Mouse (Mus musculus): ENCODE results near the gene Vsig10. TPM values are rescaled to one million over a fixed set of nuclear protein-coding genes. Genes with fewer than 3 reads are reported as not detected.

The Vsig10 gene
- polyA plus RNA-seq, 1 experiment from 2014 or later = 19.7 TPM

DNA sequence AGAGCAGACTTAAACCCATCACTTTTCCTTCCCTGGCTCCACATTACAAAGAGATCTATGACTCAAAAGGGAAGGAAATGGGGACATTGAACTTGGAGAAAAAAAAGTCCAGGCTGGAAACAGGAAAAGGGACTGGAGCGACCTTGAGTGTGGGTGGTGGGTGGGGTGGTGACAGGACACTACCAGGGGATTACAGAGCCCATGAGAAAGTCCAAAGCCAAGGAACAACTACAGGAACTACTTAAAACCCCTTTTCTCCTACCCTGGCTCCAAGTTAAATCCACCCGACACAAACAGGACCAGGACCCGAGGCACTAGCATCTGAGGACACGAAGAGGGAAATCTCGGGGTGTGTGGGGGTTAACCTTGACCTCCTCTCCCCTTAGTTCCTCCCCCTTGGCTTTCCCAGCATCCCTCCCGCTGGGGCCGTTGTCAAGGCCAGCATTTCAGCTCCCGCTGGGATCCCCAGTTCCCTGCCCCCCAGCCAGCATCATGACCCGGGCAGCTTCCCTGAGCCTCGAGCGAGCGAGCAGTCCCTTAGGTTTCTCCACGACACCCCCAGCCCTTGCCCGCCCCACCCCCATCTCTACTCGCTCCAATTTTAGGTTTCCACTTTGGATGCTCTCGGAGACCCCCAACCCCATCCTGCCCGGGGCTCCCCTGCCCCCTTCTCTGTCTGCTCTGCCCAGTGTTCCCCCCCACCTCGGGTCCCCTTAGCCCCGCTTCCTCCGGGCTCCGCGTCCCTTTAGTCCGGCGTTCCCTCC, 37.7 kb downstream of the Vsig10 start:
- peak; percentile 43; the same call in 1 of the 2 replicates for TF ChIP-seq EP300 (IDR thresholded peaks at IDR 0.05)
- TF ChIP-seq CTCF (IDR thresholded peaks at IDR 0.05) = no peak
- ATAC-seq (peak; percentile 39), DNase-seq (ENCODE audit: low spot score) (peak; percentile 77)
- peak overlapping the region; percentile 93 for H3K4me3 ChIP-seq (ENCODE audit: low read depth, low read length)
- H3K9ac ChIP-seq (replicated peaks; ENCODE audit: low read depth) = peak overlapping the region; percentile 94
- peaks cover 22% of the 10 kb centered on the region for H3K4me1 ChIP-seq (ENCODE audit: insufficient read depth, low read depth, low read length)
- no peaks in the 10 kb centered on the region for H3K27me3 ChIP-seq (replicated peaks; ENCODE audit: insufficient read depth, low read length)
- 4% methylated on average over 20 of the region's 24 CpGs for WGBS
- no peaks in the 10 kb centered on the region for H3K36me3 ChIP-seq (ENCODE audit: insufficient read depth, low read length)
- peak overlapping the region; percentile 92 for H3K4me2 ChIP-seq (replicated peaks; ENCODE audit: low read depth, low read length)
- no peaks in the 10 kb centered on the region for H3K9me3 ChIP-seq (ENCODE audit: low read length)
- H3K27ac ChIP-seq (ENCODE audit: low read length) = peak overlapping the region; percentile 97

DNA sequence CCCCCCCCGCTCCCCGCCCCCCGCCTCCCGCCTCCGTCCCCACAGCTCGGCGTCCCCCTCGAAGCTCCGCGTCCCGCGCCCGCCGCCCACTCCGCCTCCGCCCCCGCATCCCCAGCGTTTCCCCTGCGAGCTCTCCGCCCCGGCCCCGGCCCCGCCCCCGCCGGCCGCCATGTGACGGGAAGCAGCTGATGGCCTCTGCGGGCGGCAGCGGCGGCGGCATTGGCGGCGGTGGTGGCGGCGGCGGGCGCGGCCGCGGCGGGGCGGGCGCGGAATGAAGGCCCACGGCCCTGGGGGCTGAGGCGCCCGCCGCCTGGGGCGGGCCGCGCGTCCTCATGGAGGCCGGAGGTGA, 38.2 kb downstream of the Vsig10 start, which contains the start of gene Wsb2:
Wsb2 (plus strand) TSS at position 176 of the 349 bp plus-strand sequence.
- H3K4me3 ChIP-seq (ENCODE audit: low read depth, low read length) = peak within 1 kb of the TSS; percentile 93
- TF ChIP-seq CTCF (IDR thresholded peaks at IDR 0.05) = no peak
- TF ChIP-seq EP300 (IDR thresholded peaks at IDR 0.05) = no peak
- H3K36me3 ChIP-seq (ENCODE audit: insufficient read depth, low read length) = no peaks in the 10 kb centered on the region
- H3K9ac ChIP-seq (replicated peaks; ENCODE audit: low read depth) = peak within 1 kb of the TSS; percentile 94
- peaks cover 22% of the 10 kb centered on the region for H3K4me1 ChIP-seq (ENCODE audit: insufficient read depth, low read depth, low read length)
- DNase-seq (ENCODE audit: low spot score) = peak; percentile 88
- no peaks in the 10 kb centered on the region for H3K27me3 ChIP-seq (replicated peaks; ENCODE audit: insufficient read depth, low read length)
- ATAC-seq = peak; percentile 77
- H3K27ac ChIP-seq (ENCODE audit: low read length) = peak within 1 kb of the TSS; percentile 97
- no peaks in the 10 kb centered on the region for H3K9me3 ChIP-seq (ENCODE audit: low read length)
- WGBS = no CpG with 5 or more reads among the region's 54 CpGs
- H3K4me2 ChIP-seq (replicated peaks; ENCODE audit: low read depth, low read length) = peak within 1 kb of the TSS; percentile 92

DNA sequence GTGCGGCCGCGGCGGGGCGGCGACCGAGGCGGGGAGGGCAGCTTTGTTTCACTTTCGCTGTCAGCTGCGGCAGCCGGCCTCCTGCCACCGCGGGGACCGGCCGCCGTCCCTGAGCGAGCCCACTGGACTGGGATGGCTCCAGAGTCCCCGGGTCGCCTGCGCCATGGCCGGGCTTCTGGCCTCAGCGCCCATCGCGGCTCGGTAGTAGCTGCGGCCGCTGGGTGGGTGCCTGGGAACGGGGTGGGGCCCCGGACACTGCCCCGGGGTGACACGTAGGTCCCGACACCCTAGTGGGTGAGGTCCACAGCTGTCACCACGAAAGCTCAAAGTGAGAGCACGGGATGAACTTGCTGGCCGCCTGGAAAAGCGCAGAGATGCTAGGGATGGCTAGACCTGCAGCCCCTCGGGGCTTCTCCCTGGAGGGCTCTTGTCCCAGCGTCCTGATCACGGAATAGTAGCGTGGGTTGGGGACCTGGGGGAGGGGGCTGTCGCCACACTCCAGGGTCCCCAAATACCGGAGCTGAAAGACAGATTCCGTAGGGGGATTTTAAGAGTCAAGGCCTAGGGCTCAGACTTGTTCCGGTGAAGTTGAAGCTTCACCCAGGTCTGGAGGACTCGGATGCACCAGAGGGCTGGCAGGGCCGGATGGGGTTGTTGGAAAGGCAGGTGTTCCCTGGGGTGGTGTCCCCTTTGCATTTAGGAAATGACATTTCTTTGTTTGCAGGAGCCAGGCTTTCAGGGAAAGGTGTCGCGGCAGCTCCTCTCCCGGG, 38.8 kb downstream of the Vsig10 start:
- Histone ChIP-seq H3K4me3 (ENCODE audit: low read depth, low read length) (peak overlapping the region; percentile 93), H3K9me3 (ENCODE audit: low read length) (no peaks in the 10 kb centered on the region), H3K27me3 (replicated peaks; ENCODE audit: insufficient read depth, low read length) (no peaks in the 10 kb centered on the region), H3K4me1 (ENCODE audit: insufficient read depth, low read depth, low read length) (peaks cover 22% of the 10 kb centered on the region), H3K9ac (replicated peaks; ENCODE audit: low read depth) (peak overlapping the region; percentile 94), H3K36me3 (ENCODE audit: insufficient read depth, low read length) (no peaks in the 10 kb centered on the region), H3K4me2 (replicated peaks; ENCODE audit: low read depth, low read length) (peak overlapping the region; percentile 92), H3K27ac (ENCODE audit: low read length) (peak overlapping the region; percentile 97)
- peak; percentile 44 for ATAC-seq
- 3% methylated on average over 44 of the region's 49 CpGs for WGBS
- peak; percentile 49 for DNase-seq (ENCODE audit: low spot score)
- TF ChIP-seq CTCF (IDR thresholded peaks at IDR 0.05) = no peak
- TF ChIP-seq EP300 (IDR thresholded peaks at IDR 0.05) = no peak

DNA sequence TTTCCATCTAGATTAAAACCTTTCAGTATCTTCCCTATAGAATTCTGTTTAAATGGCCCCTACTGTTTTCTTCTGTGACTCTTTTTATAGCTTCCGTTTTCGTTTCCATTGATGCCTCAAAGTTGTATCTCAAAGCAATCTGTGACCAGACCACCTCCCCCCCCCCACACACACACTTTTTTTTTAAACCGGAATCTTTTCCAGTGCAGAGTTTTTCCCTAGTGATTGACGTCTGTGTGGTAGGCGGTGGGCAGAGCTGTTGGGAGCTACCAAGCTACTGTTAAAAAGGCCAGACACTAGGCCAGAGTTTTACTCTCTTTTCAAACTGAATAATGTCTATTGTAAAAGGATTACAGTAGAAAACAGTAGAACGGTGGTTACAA, 39.4 kb downstream of the Vsig10 start:
- DNase-seq (ENCODE audit: low spot score) (no peak), ATAC-seq (no peak)
- Histone ChIP-seq H3K36me3 (ENCODE audit: insufficient read depth, low read length) (no peaks in the 10 kb centered on the region), H3K27me3 (replicated peaks; ENCODE audit: insufficient read depth, low read length) (no peaks in the 10 kb centered on the region), H3K9ac (replicated peaks; ENCODE audit: low read depth) (peak overlapping the region; percentile 94; the same call in 1 of the 2 replicates), H3K27ac (ENCODE audit: low read length) (peak overlapping the region; percentile 97), H3K4me2 (replicated peaks; ENCODE audit: low read depth, low read length) (peak overlapping the region; percentile 92), H3K9me3 (ENCODE audit: low read length) (no peaks in the 10 kb centered on the region), H3K4me3 (ENCODE audit: low read depth, low read length) (peak overlapping the region; percentile 93), H3K4me1 (ENCODE audit: insufficient read depth, low read depth, low read length) (peaks cover 28% of the 10 kb centered on the region)
- 6% methylated on average over 6 of the region's 6 CpGs for WGBS
- TF ChIP-seq EP300 (IDR thresholded peaks at IDR 0.05) (no peak), CTCF (IDR thresholded peaks at IDR 0.05) (no peak)

DNA sequence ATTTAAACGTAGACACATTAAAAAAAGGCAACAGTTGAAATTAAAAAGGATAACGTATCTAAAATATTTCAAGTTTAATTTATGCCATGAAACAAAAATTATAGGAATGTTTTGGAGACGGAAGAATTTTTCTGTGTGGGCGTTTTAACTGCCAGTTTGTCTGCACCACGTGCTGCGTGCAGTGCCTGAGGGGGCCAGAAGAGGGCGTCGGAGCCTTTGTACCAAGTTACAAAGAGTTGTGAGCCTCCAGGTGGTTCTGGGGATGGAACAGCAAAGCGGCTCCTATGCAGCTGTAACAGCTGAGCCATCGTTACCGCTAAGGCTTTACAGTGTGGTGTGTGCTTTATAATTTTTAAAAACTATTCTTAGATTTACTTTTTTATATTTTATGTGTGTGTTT, 39.8 kb downstream of the Vsig10 start:
- H3K4me1 ChIP-seq (ENCODE audit: insufficient read depth, low read depth, low read length) = peaks cover 32% of the 10 kb centered on the region
- 38% methylated on average over 11 of the region's 11 CpGs for WGBS
- no peak overlapping the region for H3K4me3 ChIP-seq (ENCODE audit: low read depth, low read length)

DNA sequence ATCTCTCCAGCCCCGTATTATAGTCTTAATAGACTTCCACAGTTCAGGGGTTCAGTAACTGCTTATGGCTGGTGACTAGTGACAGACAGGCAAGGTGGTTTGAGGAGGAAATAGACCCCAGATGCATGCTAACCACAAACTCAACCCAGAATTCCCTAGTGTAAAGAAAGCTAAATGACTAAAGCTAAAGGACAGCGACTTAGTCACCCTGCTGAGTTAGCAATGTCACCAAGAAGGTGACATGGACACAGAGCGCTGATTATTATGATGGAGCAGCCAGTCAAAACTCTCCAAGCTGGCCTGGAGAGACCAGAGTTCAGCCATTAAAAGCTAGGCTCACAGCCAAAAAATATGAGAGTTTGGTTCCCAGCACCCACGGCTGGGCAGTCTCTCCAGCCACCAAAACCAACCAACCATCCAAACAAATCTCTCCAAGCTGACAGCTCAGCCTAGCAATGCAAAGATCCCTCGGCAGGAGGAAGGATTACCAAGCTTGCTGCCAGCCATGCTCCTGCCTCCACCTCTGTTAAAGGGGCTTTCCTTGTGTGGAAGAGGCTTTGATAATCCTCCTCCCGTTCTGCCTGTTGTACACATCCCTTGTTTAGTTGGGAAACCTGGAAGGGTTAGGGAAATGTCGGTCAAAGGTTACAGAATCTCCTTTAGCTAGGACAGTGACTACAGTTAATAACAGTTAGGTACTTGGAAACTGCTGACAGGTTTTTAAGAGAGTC, 40.8 kb downstream of the Vsig10 start:
- no peaks in the 10 kb centered on the region for H3K9me3 ChIP-seq (ENCODE audit: low read length)
- H3K27me3 ChIP-seq (replicated peaks; ENCODE audit: insufficient read depth, low read length) = no peaks in the 10 kb centered on the region
- TF ChIP-seq EP300 (IDR thresholded peaks at IDR 0.05) (no peak; the same call in 1 of the 2 replicates), CTCF (IDR thresholded peaks at IDR 0.05) (no peak)
- ATAC-seq = no peak
- H3K9ac ChIP-seq (replicated peaks; ENCODE audit: low read depth) = no peak overlapping the region
- no peak overlapping the region for H3K4me2 ChIP-seq (replicated peaks; ENCODE audit: low read depth, low read length)
- 30% methylated on average over 7 of the region's 7 CpGs for WGBS
- peaks cover 33% of the 10 kb centered on the region for H3K4me1 ChIP-seq (ENCODE audit: insufficient read depth, low read depth, low read length)
- no peak for DNase-seq (ENCODE audit: low spot score)
- peaks cover 3% of the 10 kb centered on the region for H3K36me3 ChIP-seq (ENCODE audit: insufficient read depth, low read length)
- no peak overlapping the region for H3K4me3 ChIP-seq (ENCODE audit: low read depth, low read length)
- peak overlapping the region; percentile 86 for H3K27ac ChIP-seq (ENCODE audit: low read length)

More for the DNA sequence above, 39.8 kb downstream of the Vsig10 start:
- no peak overlapping the region for H3K27ac ChIP-seq (ENCODE audit: low read length)
- TF ChIP-seq EP300 (IDR thresholded peaks at IDR 0.05) (no peak), CTCF (IDR thresholded peaks at IDR 0.05) (peak; percentile 79)
- no peaks in the 10 kb centered on the region for H3K9me3 ChIP-seq (ENCODE audit: low read length)
- ATAC-seq (no peak), DNase-seq (ENCODE audit: low spot score) (peak; percentile 74)
- H3K4me2 ChIP-seq (replicated peaks; ENCODE audit: low read depth, low read length) = no peak overlapping the region; the same call in 1 of the 2 replicates
- H3K9ac ChIP-seq (replicated peaks; ENCODE audit: low read depth) = no peak overlapping the region
- H3K36me3 ChIP-seq (ENCODE audit: insufficient read depth, low read length) = peaks cover 1% of the 10 kb centered on the region; the same call in 1 of the 2 replicates
- no peaks in the 10 kb centered on the region for H3K27me3 ChIP-seq (replicated peaks; ENCODE audit: insufficient read depth, low read length)
